Mouse (Mus musculus): Measurements from ENCODE around the gene Ppox. TPM values are rescaled to one million over a fixed set of nuclear protein-coding genes. Genes with fewer than 3 reads are reported as not detected.

Ppox gene
- total and polyA plus RNA-seq, 3 experiments = 27.0 to 168 (median 53.0) TPM

GRCm38 (mm10) chr1:171256095-171256818, 24.7 kb downstream of the Ppox start:
- TF ChIP-seq POLR2AphosphoS5 (IDR thresholded peaks at IDR 0.05; ENCODE audit: insufficient replicate concordance, low read depth, low read length) (no peak), CTCF (IDR thresholded peaks at IDR 0.05; ENCODE audit: low read depth, low read length) (no peak), GATA1 (IDR thresholded peaks at IDR 0.05; ENCODE audit: borderline replicate concordance, low read length) (no peak)
- ATAC-seq (ENCODE audit: extremely low read depth, insufficient number of reproducible peaks, low FRiP score, poor library complexity, severe bottlenecking) (no peak), DNase-seq (ENCODE audit: low spot score) (no peak)
- peaks cover 29% of the 10 kb centered on the region for H3K4me1 ChIP-seq (ENCODE audit: insufficient read depth, low read depth, low read length)
- no peaks in the 10 kb centered on the region for H3K9me3 ChIP-seq (replicated peaks)
- peaks cover 61% of the 10 kb centered on the region for H3K27me3 ChIP-seq (ENCODE audit: insufficient read depth, low read length)
- no peak overlapping the region for H3K4me3 ChIP-seq (ENCODE audit: low read depth, low read length)
- no peaks in the 10 kb centered on the region for H3K36me3 ChIP-seq (replicated peaks)

GRCm38 (mm10) chr1:171252415-171252814, 28.6 kb downstream of the Ppox start:
- ATAC-seq (ENCODE audit: extremely low read depth, insufficient number of reproducible peaks, low FRiP score, poor library complexity, severe bottlenecking) (no peak), DNase-seq (ENCODE audit: low spot score) (no peak)
- no peaks in the 10 kb centered on the region for H3K9me3 ChIP-seq (replicated peaks)
- peaks cover 49% of the 10 kb centered on the region for H3K27me3 ChIP-seq (ENCODE audit: insufficient read depth, low read length)
- H3K4me3 ChIP-seq (ENCODE audit: low read depth, low read length) = no peak overlapping the region
- no peaks in the 10 kb centered on the region for H3K36me3 ChIP-seq (replicated peaks)
- peaks cover 53% of the 10 kb centered on the region for H3K4me1 ChIP-seq (ENCODE audit: insufficient read depth, low read depth, low read length)
- TF ChIP-seq POLR2AphosphoS5 (IDR thresholded peaks at IDR 0.05; ENCODE audit: insufficient replicate concordance, low read depth, low read length) = no peak
- TF ChIP-seq TAL1 (conservative IDR thresholded peaks at IDR 0.05; ENCODE audit: low read depth, low read length) = no peak
- no peak for TF ChIP-seq GATA2 (IDR thresholded peaks at IDR 0.05; ENCODE audit: borderline replicate concordance, low read depth, low read length)
- TF ChIP-seq CTCF (IDR thresholded peaks at IDR 0.05; ENCODE audit: low read depth, low read length) = no peak
- no peak for TF ChIP-seq GATA1 (IDR thresholded peaks at IDR 0.05; ENCODE audit: borderline replicate concordance, low read length)

GRCm38 (mm10) chr1:171251594-171252324, 29.2 kb downstream of the Ppox start:
- Histone ChIP-seq H3K4me3 (ENCODE audit: low read depth, low read length) (no peak overlapping the region; the same call in 1 of the 2 replicates), H3K9me3 (replicated peaks) (no peaks in the 10 kb centered on the region), H3K4me1 (ENCODE audit: insufficient read depth, low read depth, low read length) (peaks cover 51% of the 10 kb centered on the region), H3K27me3 (ENCODE audit: insufficient read depth, low read length) (peaks cover 49% of the 10 kb centered on the region), H3K36me3 (replicated peaks) (no peaks in the 10 kb centered on the region)
- DNase-seq (ENCODE audit: low spot score) (no peak), ATAC-seq (ENCODE audit: extremely low read depth, insufficient number of reproducible peaks, low FRiP score, poor library complexity, severe bottlenecking) (no peak)
- no peak for TF ChIP-seq POLR2AphosphoS5 (IDR thresholded peaks at IDR 0.05; ENCODE audit: insufficient replicate concordance, low read depth, low read length)
- no peak for TF ChIP-seq GATA1 (IDR thresholded peaks at IDR 0.05; ENCODE audit: borderline replicate concordance, low read length)
- TF ChIP-seq TAL1 (conservative IDR thresholded peaks at IDR 0.05; ENCODE audit: low read depth, low read length) = no peak
- no peak for TF ChIP-seq GATA2 (IDR thresholded peaks at IDR 0.05; ENCODE audit: borderline replicate concordance, low read depth, low read length)
- no peak for TF ChIP-seq CTCF (IDR thresholded peaks at IDR 0.05; ENCODE audit: low read depth, low read length)

GRCm38 (mm10) chr1:171250680-171251593, 30.0 kb downstream of the Ppox start, which contains the start of gene Ndufs2:
Gene Ndufs2, minus strand, starts transcription at chr1:171251388.
- Histone ChIP-seq H3K4me1 (ENCODE audit: insufficient read depth, low read depth, low read length) (peaks cover 52% of the 10 kb centered on the region), H3K4me3 (ENCODE audit: low read depth, low read length) (peak within 1 kb of the TSS; percentile 9), H3K27me3 (ENCODE audit: insufficient read depth, low read length) (peaks cover 43% of the 10 kb centered on the region), H3K9me3 (replicated peaks) (no peaks in the 10 kb centered on the region), H3K36me3 (replicated peaks) (no peaks in the 10 kb centered on the region)
- ATAC-seq (ENCODE audit: extremely low read depth, insufficient number of reproducible peaks, low FRiP score, poor library complexity, severe bottlenecking) = no peak
- TF ChIP-seq GATA2 (IDR thresholded peaks at IDR 0.05; ENCODE audit: borderline replicate concordance, low read depth, low read length) = no peak
- TF ChIP-seq CTCF (IDR thresholded peaks at IDR 0.05; ENCODE audit: low read depth, low read length) = no peak
- no peak for TF ChIP-seq POLR2AphosphoS5 (IDR thresholded peaks at IDR 0.05; ENCODE audit: insufficient replicate concordance, low read depth, low read length)
- no peak for TF ChIP-seq TAL1 (conservative IDR thresholded peaks at IDR 0.05; ENCODE audit: low read depth, low read length)
- TF ChIP-seq GATA1 (IDR thresholded peaks at IDR 0.05; ENCODE audit: borderline replicate concordance, low read length) = no peak
- DNase-seq (ENCODE audit: low spot score) = no peak

DNA sequence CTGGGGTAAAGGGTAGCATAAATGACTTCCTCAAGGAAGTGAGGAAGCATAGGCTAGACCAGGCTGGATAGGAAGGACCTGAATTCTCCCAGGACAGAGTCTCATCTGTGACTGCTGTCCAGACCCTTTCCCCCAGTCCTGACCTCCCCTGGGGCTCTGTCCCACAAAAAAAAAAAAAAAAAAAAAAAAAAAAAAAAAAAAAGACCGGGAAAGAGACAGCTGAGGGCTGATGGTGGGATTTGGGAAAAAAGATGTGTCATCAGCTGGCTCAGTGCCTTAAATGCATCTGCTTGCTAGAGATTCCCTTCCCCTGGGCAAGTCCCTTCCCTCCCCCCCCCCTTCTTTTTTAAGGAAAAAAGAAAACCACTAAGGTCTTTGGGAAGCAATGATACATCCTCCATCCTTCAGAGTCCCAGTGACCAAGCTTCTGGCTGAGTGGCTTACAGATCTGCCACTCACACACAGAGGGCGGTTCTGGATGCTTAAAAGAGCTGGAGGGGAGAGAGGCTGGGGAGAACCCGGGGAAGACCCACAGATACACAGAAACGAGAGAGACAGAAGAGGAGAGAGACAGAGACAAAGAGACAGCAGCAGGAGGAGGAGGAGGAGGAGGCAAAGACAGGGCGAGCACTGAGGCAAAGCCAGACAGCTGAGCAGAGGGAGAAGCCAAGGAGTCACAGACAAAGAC, 30.9 kb downstream of the Ppox start, which contains the start of gene Adamts4:
Adamts4 (plus strand) TSS at position 509 of the 688 bp plus-strand sequence.
- peaks cover 43% of the 10 kb centered on the region for H3K27me3 ChIP-seq (ENCODE audit: insufficient read depth, low read length)
- H3K36me3 ChIP-seq (replicated peaks) = peaks cover 7% of the 10 kb centered on the region
- TF ChIP-seq CTCF (IDR thresholded peaks at IDR 0.05; ENCODE audit: low read depth, low read length) (no peak), POLR2AphosphoS5 (IDR thresholded peaks at IDR 0.05; ENCODE audit: insufficient replicate concordance, low read depth, low read length) (no peak), GATA2 (IDR thresholded peaks at IDR 0.05; ENCODE audit: borderline replicate concordance, low read depth, low read length) (no peak), TAL1 (conservative IDR thresholded peaks at IDR 0.05; ENCODE audit: low read depth, low read length) (no peak), GATA1 (IDR thresholded peaks at IDR 0.05; ENCODE audit: borderline replicate concordance, low read length) (no peak)
- H3K4me1 ChIP-seq (ENCODE audit: insufficient read depth, low read depth, low read length) = peaks cover 59% of the 10 kb centered on the region
- DNase-seq (ENCODE audit: low spot score) = no peak
- H3K4me3 ChIP-seq (ENCODE audit: low read depth, low read length) = peak within 1 kb of the TSS; percentile 9; the same call in 1 of the 2 replicates
- ATAC-seq (ENCODE audit: extremely low read depth, insufficient number of reproducible peaks, low FRiP score, poor library complexity, severe bottlenecking) = no peak
- H3K9me3 ChIP-seq (replicated peaks) = no peaks in the 10 kb centered on the region

Data from G1E (cell line).